Mouse (Mus musculus): ENCODE results near the gene Polrmt.

DNA sequence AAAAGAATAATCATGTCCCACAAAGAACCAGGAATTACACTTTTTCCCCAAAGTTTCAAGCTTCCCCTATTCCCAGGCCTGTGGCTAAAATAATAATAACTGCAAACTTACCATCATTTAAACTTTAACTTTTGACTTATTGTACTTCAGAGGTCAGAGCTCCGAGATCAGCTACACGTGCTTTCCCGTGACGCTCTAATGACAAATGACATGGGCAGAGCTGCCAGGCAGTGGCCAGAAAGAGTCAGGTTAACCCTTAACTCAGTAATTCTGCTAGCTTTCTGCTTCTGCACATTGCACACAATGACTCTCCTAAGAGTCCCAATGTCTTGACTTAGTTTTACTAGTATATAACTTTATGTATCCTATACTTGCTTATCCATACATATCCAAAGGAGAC lies 22.9 kb upstream of the Polrmt start:
- TF ChIP-seq CTCF (conservative IDR thresholded peaks at IDR 0.05 in 1 of 2, IDR thresholded peaks at IDR 0.05 in 1 of 2; ENCODE audit: low read depth in 2 of 2, low read length in 2 of 2): no peak
- no peak for TF ChIP-seq NELFE (IDR thresholded peaks at IDR 0.05; ENCODE audit: low read depth, low read length)
- TF ChIP-seq ZMIZ1 (IDR thresholded peaks at IDR 0.05; ENCODE audit: low read depth, low read length): no peak
- no peak for TF ChIP-seq MAX (IDR thresholded peaks at IDR 0.05; ENCODE audit: low read length)
- TF ChIP-seq BHLHE40 (IDR thresholded peaks at IDR 0.05; ENCODE audit: low read depth, low read length): no peak
